Mouse (Mus musculus) mouse embryonic stem cell (cell line): Measurements from ENCODE around the gene Dhcr24.

Experiments used
- in situ Hi-C, 2 experiments: fragments of 300-500 bp; cut with MboI; formaldehyde crosslinking; loops; 1 replicate in 1 of 2; 3 replicates in 1 of 2; pipeline ENCODE4 v1.14.3; 2019 to 2020; ENCODE audit warnings: low sequenced_read_pairs in 2 of 2, low pct_unique_long_range_greater_than_20kb in 1 of 2, mixed read lengths in 1 of 2; ENCODE audit not compliant: unreplicated experiment in 1 of 2

The Dhcr24 gene

DNA sequence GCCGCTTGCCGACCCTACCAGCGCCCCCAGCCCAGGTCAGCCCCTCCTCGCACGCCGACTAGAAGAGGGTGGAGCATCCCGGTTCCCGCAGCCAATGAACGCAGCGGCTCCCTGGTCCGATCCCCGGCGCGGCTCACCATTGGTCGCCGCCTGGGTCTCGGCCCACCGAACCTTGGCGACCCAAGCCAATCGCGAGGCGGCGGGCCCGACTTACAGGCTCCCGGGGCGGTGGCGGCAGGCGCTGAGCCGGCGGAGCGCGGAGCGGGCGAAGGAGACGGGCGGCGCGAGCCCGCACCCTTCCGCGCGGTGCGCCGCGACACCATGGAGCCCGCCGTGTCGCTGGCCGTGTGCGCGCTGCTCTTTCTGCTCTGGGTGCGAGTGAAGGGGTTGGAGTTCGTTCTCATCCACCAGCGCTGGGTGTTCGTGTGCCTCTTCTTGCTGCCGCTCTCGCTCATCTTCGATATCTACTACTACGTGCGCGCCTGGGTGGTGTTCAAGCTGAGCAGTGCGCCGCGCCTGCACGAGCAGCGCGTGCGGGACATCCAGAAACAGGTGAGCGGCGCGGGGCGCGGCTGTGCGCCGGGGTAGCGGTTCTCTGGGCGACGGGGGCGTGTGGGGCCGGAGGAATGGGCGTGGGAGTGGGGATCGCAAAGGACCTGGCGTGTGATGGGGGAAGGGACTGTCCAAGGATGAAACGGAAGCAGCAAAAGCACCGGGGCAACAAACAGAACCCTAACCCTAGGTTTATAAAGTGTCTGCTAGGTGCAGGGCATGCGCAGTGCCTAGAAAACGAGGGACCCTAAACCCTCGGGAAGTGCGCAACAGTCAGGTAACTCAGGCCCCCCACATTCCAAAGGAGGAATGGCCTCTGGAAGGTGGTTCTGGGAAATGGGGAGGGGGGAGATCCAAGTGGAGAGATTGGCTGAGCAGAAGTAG, at the start of gene Dhcr24:
Gene Dhcr24 (plus strand): TSS at position 193 of the 936 bp plus-strand sequence.
- in situ Hi-C loops = no loop called here

- in situ Hi-C loops = no loop called here
Observed at GRCm38 (mm10) chr4:106514606-106515005, 46.2 kb upstream of the Dhcr24 start.

DNA sequence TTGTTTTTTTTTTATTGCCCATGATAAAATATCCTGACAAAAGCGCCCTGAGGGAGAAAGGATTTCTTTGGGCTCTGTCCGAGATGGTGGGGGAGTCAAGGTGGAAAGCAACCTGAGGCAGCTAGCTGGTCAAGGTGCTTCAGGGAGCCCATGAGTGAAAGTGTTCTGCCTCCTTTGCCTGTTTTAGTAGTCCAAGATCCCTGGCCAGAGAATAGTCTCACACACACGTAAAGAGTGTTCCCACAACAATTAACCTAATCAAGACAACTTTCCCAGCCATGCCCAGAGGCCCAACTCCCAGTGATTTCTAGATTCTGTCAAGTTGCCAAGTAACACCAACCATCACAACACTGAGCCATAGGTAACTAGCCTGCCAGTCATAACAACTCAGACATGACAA, 38.3 kb upstream of the Dhcr24 start:
- in situ Hi-C loops = loop anchor here (5.0 to 10.0 kb wide), 2 partner anchors 45 to 48 kb away; no protein-coding TSS in a partner anchor

DNA sequence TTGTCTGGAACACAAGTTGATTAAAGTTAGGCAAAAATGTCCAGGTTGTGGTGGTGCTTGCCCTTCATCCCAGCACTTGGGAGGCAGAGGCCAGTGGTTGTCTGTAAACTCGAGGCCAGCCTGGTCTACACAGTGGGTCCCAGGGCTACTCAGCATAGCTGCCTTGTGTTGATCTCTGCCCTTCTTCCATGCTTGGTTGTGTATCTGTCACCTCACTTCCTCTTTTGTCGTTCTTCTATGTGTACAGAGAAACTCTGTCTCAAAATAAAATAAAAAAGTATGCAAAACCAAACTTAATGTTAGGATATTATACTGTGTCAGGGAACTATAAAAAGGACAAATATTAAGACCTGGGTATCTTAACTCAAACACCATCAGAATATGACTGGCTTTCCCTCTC, 36.7 kb upstream of the Dhcr24 start:
- in situ Hi-C loops = loop anchor here (5.0 to 10.0 kb wide), 2 partner anchors 47 to 49 kb away; no protein-coding TSS in a partner anchor

- in situ Hi-C loops = loop anchor here in 1 of 2 experiments (10.0 kb wide), 1 partner anchor 50 kb away; no protein-coding TSS in a partner anchor
Observed at GRCm38 (mm10) chr4:106525001-106525400, 35.8 kb upstream of the Dhcr24 start.

GRCm38 (mm10) chr4:106527856-106528547, 32.8 kb upstream of the Dhcr24 start:
- in situ Hi-C loops = loop anchor here in 1 of 2 experiments (10.0 kb wide), 1 partner anchor 53 kb away; no protein-coding TSS in a partner anchor

DNA sequence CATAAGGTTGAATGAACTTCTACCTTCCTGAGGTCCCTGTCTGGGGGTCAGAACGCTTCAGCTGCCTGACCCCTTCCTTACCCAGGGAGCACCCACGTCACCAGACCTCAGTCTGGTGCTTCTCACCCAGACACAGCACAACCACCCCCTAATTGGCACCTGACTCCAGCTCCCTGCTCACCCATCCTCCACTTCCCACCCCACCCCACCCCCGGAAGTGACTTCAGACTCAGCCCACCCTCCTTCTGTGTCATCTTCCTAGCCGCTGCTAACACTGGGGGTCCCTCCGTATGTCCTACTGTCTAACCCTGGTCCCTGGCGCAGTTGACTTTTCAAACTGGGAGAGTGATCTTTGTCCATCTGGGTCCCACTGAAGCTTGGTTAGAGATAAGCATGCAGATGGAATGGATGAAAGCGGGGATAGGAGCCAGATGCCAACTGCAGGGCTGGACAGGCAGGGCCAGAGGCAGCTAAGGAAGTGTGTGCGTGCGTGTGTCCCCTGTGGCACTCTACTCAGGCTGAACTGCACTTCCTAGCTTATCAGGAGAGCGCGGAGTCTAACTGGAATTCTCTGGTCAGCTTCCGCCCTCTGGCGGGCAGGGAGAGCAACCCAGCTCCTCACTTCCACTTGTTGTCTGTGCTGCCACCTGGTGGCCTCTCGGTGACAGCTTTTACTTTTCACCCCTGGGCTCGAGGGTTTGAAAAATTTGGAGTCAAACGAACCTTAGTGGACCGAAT, 31.3 kb upstream of the Dhcr24 start:
- in situ Hi-C loops = loop anchor here in 1 of 2 experiments (10.0 kb wide), 1 partner anchor 55 kb away; no protein-coding TSS in a partner anchor

DNA sequence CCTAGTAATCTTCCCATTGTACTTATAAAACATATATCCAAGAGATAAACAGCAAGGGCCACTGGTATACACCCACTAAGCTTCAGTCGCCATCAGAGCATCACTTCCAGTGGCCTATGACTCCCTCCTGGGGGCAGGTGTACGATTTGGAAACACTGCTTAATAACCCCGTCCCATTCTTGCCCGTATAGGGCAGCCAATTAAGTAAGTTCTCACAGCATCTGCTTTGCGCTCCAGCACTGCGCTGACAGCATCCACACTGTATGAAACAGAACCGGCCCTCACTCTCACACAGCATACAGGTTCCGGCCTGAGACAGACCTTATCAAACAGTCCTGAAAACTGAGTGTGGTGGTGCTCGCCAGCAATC, 30.7 kb upstream of the Dhcr24 start:
- in situ Hi-C loops = no loop called here

- in situ Hi-C loops = no loop called here
Observed at GRCm38 (mm10) chr4:106533421-106534080, 27.3 kb upstream of the Dhcr24 start.

GRCm38 (mm10) chr4:106534256-106534655, 26.6 kb upstream of the Dhcr24 start:
- in situ Hi-C loops = no loop called here

GRCm38 (mm10) chr4:106539756-106540155, 21.1 kb upstream of the Dhcr24 start:
- in situ Hi-C loops = loop anchor here in 1 of 2 experiments (5.0 kb wide), 1 partner anchor 53 kb away; no protein-coding TSS in a partner anchor

DNA sequence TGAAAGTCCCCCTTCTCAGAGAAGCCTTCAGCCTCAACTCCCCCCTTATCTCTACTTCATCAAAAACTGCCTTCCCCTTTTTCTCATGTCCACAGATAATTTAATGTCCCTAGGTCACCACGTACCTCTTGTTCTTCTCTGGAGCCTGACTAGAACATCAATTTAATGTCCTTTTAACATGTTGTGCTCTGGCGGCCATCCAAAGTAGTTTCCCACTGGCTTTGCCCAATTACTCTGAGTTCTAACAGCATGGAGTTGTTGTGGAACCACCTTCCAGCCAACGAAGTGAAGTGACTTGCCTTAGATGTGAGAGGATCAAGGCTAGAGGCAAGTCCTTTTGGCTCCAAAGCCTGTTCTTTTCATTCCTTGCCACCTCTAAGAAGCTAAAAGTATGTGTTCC, 19.3 kb upstream of the Dhcr24 start:
- in situ Hi-C loops = no loop called here

- in situ Hi-C loops = no loop called here
Observed at GRCm38 (mm10) chr4:106542211-106542610, 18.6 kb upstream of the Dhcr24 start.

GRCm38 (mm10) chr4:106545817-106546373, 14.9 kb upstream of the Dhcr24 start:
- in situ Hi-C loops = no loop called here

DNA sequence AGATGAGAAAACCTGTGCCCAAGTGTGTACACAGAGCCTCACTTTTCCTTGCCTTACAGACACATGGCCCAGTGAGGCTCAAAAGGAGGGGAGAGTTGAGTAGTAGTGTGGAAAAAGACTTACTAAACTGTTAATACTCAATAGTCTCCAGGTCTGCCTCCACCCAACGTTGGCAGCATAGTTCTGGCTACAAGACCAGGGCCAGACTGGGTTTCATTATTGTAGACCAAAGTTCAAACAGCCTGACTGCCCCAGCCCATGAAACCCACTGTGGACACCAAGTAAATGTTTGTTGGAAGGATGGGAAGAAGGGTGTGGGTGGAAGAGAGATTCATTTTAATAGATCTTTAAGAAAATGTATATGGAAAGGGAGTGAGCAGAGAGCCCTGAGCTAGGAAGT, 13.9 kb upstream of the Dhcr24 start:
- in situ Hi-C loops = no loop called here

GRCm38 (mm10) chr4:106548113-106548512, 12.7 kb upstream of the Dhcr24 start:
- in situ Hi-C loops = no loop called here

GRCm38 (mm10) chr4:106550516-106551166, 10.2 kb upstream of the Dhcr24 start:
- in situ Hi-C loops = no loop called here
